Mouse (Mus musculus): ENCODE data around the gene Inpp5b. TPM values are rescaled to one million over a fixed set of nuclear protein-coding genes. Genes with fewer than 3 reads are reported as not detected.

Inpp5b gene
- total RNA-seq, 2 experiments from 2014 or later = 37.3 to 41.2 TPM

GRCm38 (mm10) chr4:124761201-124761600 lies 19.6 kb downstream of the Inpp5b start:
- DNase-seq (ENCODE audit: low spot score in 2 of 2) = no peak

GRCm38 (mm10) chr4:124762858-124763452 lies 21.3 kb downstream of the Inpp5b start:
- no peak for DNase-seq (ENCODE audit: low spot score in 2 of 2)

GRCm38 (mm10) chr4:124765802-124766565 lies 24.3 kb downstream of the Inpp5b start:
- no peak for DNase-seq (ENCODE audit: low spot score in 2 of 2)

- no peak for DNase-seq (ENCODE audit: low spot score in 2 of 2)
Observed at GRCm38 (mm10) chr4:124766566-124766940, 24.9 kb downstream of the Inpp5b start.

- no peak for DNase-seq (ENCODE audit: low spot score in 2 of 2)
Observed at GRCm38 (mm10) chr4:124768963-124769591, 27.4 kb downstream of the Inpp5b start.

- DNase-seq (ENCODE audit: low spot score in 2 of 2) = peak in 1 of 2 experiments; percentile 31
Observed at GRCm38 (mm10) chr4:124770624-124771023, 29.0 kb downstream of the Inpp5b start.

- no peak for DNase-seq (ENCODE audit: low spot score in 2 of 2)
Observed at GRCm38 (mm10) chr4:124772125-124772524, 30.5 kb downstream of the Inpp5b start.

- DNase-seq (ENCODE audit: low spot score in 2 of 2) = no peak
Observed at GRCm38 (mm10) chr4:124773449-124773848, 31.8 kb downstream of the Inpp5b start.

GRCm38 (mm10) chr4:124773995-124774394 lies 32.3 kb downstream of the Inpp5b start:
- no peak for DNase-seq (ENCODE audit: low spot score in 2 of 2)

GRCm38 (mm10) chr4:124774429-124774828 lies 32.8 kb downstream of the Inpp5b start:
- no peak for DNase-seq (ENCODE audit: low spot score in 2 of 2)

GRCm38 (mm10) chr4:124781361-124781760 lies 39.7 kb downstream of the Inpp5b start:
- DNase-seq (ENCODE audit: low spot score in 2 of 2) = no peak

- DNase-seq (ENCODE audit: low spot score in 2 of 2) = no peak
Observed at GRCm38 (mm10) chr4:124782395-124782794, 40.7 kb downstream of the Inpp5b start.

- no peak for DNase-seq (ENCODE audit: low spot score in 2 of 2)
Observed at GRCm38 (mm10) chr4:124783937-124784336, 42.3 kb downstream of the Inpp5b start.

- no peak for DNase-seq (ENCODE audit: low spot score in 2 of 2)
Observed at GRCm38 (mm10) chr4:124790013-124790412, 48.4 kb downstream of the Inpp5b start.

GRCm38 (mm10) chr4:124792114-124792513 lies 50.5 kb downstream of the Inpp5b start:
- no peak for DNase-seq (ENCODE audit: low spot score in 2 of 2)

- no peak for DNase-seq (ENCODE audit: low spot score in 2 of 2)
Observed at GRCm38 (mm10) chr4:124796141-124796540, 54.5 kb downstream of the Inpp5b start.

- no peak for DNase-seq (ENCODE audit: low spot score in 2 of 2)
Observed at GRCm38 (mm10) chr4:124796913-124797312, 55.3 kb downstream of the Inpp5b start.

- DNase-seq (ENCODE audit: low spot score in 2 of 2) = peak; percentile 85 to 89
Observed at GRCm38 (mm10) chr4:124801552-124802308, 60.1 kb downstream of the Inpp5b start, which contains the start of gene Mtf1. Gene Mtf1, plus strand, starts transcription at chr4:124802104.

GRCm38 (mm10) chr4:124802309-124803260 lies 60.9 kb downstream of the Inpp5b start:
- peak; percentile 95 to 97 for DNase-seq (ENCODE audit: low spot score in 2 of 2)

GRCm38 (mm10) chr4:124803406-124803805 lies 61.8 kb downstream of the Inpp5b start:
- no peak for DNase-seq (ENCODE audit: low spot score in 2 of 2)

All from layer of hippocampus, postnatal 14 days (tissue).